Mouse (Mus musculus): ENCODE results near the gene Cnnm4.

- TF ChIP-seq SIN3A (IDR thresholded peaks at IDR 0.05; ENCODE audit: low read length) (no peak), ZNF384 (IDR thresholded peaks at IDR 0.05; ENCODE audit: low read depth, low read length) (no peak), ZMIZ1 (IDR thresholded peaks at IDR 0.05; ENCODE audit: low read depth, low read length) (no peak), ELF1 (IDR thresholded peaks at IDR 0.05; ENCODE audit: low read depth, low read length) (no peak), EP300 (IDR thresholded peaks at IDR 0.05; ENCODE audit: low read depth in 1 of 2, low read length in 2 of 2) (no peak), CTCF (IDR thresholded peaks at IDR 0.05 in 2 of 3, conservative IDR thresholded peaks at IDR 0.05 in 1 of 3; ENCODE audit: control insufficient read depth in 1 of 3, insufficient read depth in 1 of 3, low read depth in 2 of 3, low read length in 3 of 3, poor library complexity in 1 of 3, severe bottlenecking in 1 of 3) (no peak)
These were observed 1.5 kb upstream of the Cnnm4 start for GRCm38 (mm10) chr1:36469811-36470444.
